Mouse (Mus musculus): ENCODE results near the gene Vti1a.

The Vti1a gene

GRCm38 (mm10) chr19:55570520-55571296, 254.6 kb downstream of the Vti1a start:
- ChIA-PET POLR2A (interaction anchor here in 2 of 4 experiments (0.6 kb wide), 2 partner anchors 158 to 943 kb away, joined by 3 read pairs; no protein-coding TSS in a partner anchor), CTCF (interaction anchor here in 1 of 4 experiments (0.6 kb wide), 1 partner anchor 48 kb away, joined by 3 read pairs; no protein-coding TSS in a partner anchor)

GRCm38 (mm10) chr19:55571486-55571885, 255.4 kb downstream of the Vti1a start:
- ChIA-PET POLR2A (interaction anchor here in 1 of 4 experiments (2.0 kb wide), 1 partner anchor 12 kb away, joined by 4 read pairs; no protein-coding TSS in a partner anchor), CTCF (interaction anchor here in 2 of 4 experiments (0.6 to 0.7 kb wide), 2 partner anchors 26 to 48 kb away, joined by 3 read pairs; no protein-coding TSS in a partner anchor)

- CTCF ChIA-PET, result interaction anchor here in 3 of 4 experiments (0.6 to 1.6 kb wide), 5 partner anchors 11 to 1570 kb away, joined by 3 to 4 read pairs (median 3); no protein-coding TSS in a partner anchor
- POLR2A ChIA-PET, result interaction anchor here in 3 of 4 experiments (0.6 to 1.9 kb wide), 9 partner anchors 10 to 90 kb away, joined by 3 to 10 read pairs (median 4); no protein-coding TSS in a partner anchor
Measured at GRCm38 (mm10) chr19:55577306-55578042, 261.4 kb downstream of the Vti1a start.

- ChIA-PET CTCF (interaction anchor here (0.6 to 1.6 kb wide), 12 partner anchors 10 to 1569 kb away, joined by 3 to 4 read pairs (median 3); no protein-coding TSS in a partner anchor), POLR2A (interaction anchor here in 3 of 4 experiments (0.7 to 1.9 kb wide), 16 partner anchors 9 to 1103 kb away, joined by 3 to 10 read pairs (median 3); no protein-coding TSS in a partner anchor)
Measured at GRCm38 (mm10) chr19:55578094-55579085, 262.3 kb downstream of the Vti1a start.

- ChIA-PET CTCF (interaction anchor here in 3 of 4 experiments (0.6 to 1.4 kb wide), 5 partner anchors 11 to 351 kb away, joined by 3 read pairs; no protein-coding TSS in a partner anchor), POLR2A (interaction anchor here in 2 of 4 experiments (1.0 to 1.9 kb wide), 5 partner anchors 8 to 61 kb away, joined by 3 to 10 read pairs (median 4); no protein-coding TSS in a partner anchor)
Measured at GRCm38 (mm10) chr19:55579310-55579709, 263.2 kb downstream of the Vti1a start.

GRCm38 (mm10) chr19:55580152-55580551, 264.1 kb downstream of the Vti1a start:
- POLR2A ChIA-PET, result no interaction called here
- CTCF ChIA-PET, result no interaction called here

- CTCF ChIA-PET, result interaction anchor here in 1 of 4 experiments (0.7 kb wide), 1 partner anchor 266 kb away, joined by 7 read pairs; no protein-coding TSS in a partner anchor
- POLR2A ChIA-PET, result interaction anchor here in 2 of 4 experiments (0.6 to 1.3 kb wide), 3 partner anchors 9 to 299 kb away, joined by 3 to 4 read pairs (median 4); no protein-coding TSS in a partner anchor
Measured at GRCm38 (mm10) chr19:55580667-55581066, 264.6 kb downstream of the Vti1a start.

- ChIA-PET POLR2A (interaction anchor here in 3 of 4 experiments (0.6 to 1.2 kb wide), 4 partner anchors 11 to 429 kb away, joined by 3 to 6 read pairs (median 4); no protein-coding TSS in a partner anchor), CTCF (interaction anchor here in 1 of 4 experiments (0.6 kb wide), 1 partner anchor 17 kb away, joined by 5 read pairs; no protein-coding TSS in a partner anchor)
Measured at GRCm38 (mm10) chr19:55582896-55583653, 267.0 kb downstream of the Vti1a start.

- ChIA-PET CTCF (interaction anchor here in 1 of 4 experiments (0.6 kb wide), 1 partner anchor 418 kb away, joined by 13 read pairs; no protein-coding TSS in a partner anchor), POLR2A (interaction anchor here in 1 of 4 experiments (0.6 to 1.2 kb wide), 3 partner anchors 13 to 138 kb away, joined by 4 to 8 read pairs (median 4); no protein-coding TSS in a partner anchor)
Measured at GRCm38 (mm10) chr19:55585270-55586224, 269.5 kb downstream of the Vti1a start.

- CTCF ChIA-PET, result interaction anchor here in 3 of 4 experiments (0.5 to 1.6 kb wide), 7 partner anchors 10 to 327 kb away, joined by 3 to 4 read pairs (median 3); no protein-coding TSS in a partner anchor
Measured at GRCm38 (mm10) chr19:55587638-55588421, 271.7 kb downstream of the Vti1a start.

GRCm38 (mm10) chr19:55588948-55589896, 273.1 kb downstream of the Vti1a start:
- CTCF ChIA-PET, result interaction anchor here (0.6 to 1.6 kb wide), 9 partner anchors 11 to 320 kb away, joined by 3 to 6 read pairs (median 3); no protein-coding TSS in a partner anchor
- POLR2A ChIA-PET, result interaction anchor here (0.6 to 3.2 kb wide), 45 partner anchors 8 to 411 kb away, joined by 3 to 17 read pairs (median 4); partner anchors contain the start of gene Tcf7l2 (in 2 of the 4)

More at GRCm38 (mm10) chr19:55587638-55588421, 271.7 kb downstream of the Vti1a start:
- POLR2A ChIA-PET, result interaction anchor here in 3 of 4 experiments (0.6 to 3.2 kb wide), 25 partner anchors 9 to 337 kb away, joined by 3 to 17 read pairs (median 5); partner anchors contain the start of gene Tcf7l2 (in 1 of the 3)

GRCm38 (mm10) chr19:55592876-55593691, 277.0 kb downstream of the Vti1a start:
- CTCF ChIA-PET, result no interaction called here
- POLR2A ChIA-PET, result interaction anchor here in 1 of 4 experiments (1.6 kb wide), 1 partner anchor 15 kb away, joined by 3 read pairs; no protein-coding TSS in a partner anchor

Data from embryonic stem cell, embryonic (primary cell).